Mouse (Mus musculus): ENCODE measurements around the gene Hs3st3b1. TPM values are rescaled to one million over a fixed set of nuclear protein-coding genes. Genes with fewer than 3 reads are reported as not detected.

Gene Hs3st3b1
- polyA plus RNA-seq, 1 experiment from 2014 or later: 10.9 TPM

DNA sequence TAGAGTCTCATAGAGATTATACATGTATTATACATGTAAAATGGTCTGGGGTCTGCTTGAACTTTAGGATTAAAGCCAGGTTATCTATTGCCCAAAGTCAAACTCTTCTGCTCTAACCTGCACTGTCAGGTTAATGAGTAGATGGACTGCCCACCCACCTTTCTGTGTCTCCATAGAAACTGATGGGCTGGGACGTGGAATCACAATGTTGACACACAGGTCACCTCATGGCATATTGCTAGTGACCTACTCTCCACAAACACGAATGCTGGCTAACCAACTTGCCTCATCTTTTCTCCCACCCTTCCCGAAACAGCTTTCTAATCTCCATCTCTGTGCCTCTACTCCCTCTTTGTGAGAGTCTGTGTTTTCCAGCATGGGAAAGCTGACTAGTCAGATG lies 38.7 kb downstream of the Hs3st3b1 start:
- 88% methylated on average over 3 of the region's 3 CpGs for WGBS
- no peak for ATAC-seq (ENCODE audit: low read depth)

DNA sequence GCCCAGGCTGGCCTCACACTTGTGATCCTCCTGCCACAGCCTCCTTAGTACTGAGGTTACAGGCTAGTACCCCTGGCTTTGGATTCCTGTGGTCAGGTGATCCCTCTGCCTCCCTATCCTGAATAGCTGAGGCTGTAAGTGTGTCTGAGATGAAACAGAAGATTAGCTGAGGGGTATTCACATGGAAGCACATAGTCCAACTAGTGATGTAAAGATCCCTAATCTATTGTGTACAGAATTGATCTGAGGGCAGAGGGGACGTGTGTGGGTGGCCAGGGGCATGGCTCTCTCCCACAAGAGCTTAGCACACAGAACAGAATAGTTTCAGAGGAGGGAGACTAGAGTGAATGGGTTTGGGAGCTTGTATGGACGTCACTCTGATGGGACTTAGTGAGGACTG lies 41.8 kb downstream of the Hs3st3b1 start:
- H3K9me3 ChIP-seq (ENCODE audit: control insufficient read depth, low read length): no peaks in the 10 kb centered on the region
- no peak overlapping the region for H3K4me2 ChIP-seq (ENCODE audit: low read depth, low read length)
- no peak overlapping the region for H3K9ac ChIP-seq (ENCODE audit: low read depth, low read length)
- H3K27me3 ChIP-seq (replicated peaks; ENCODE audit: control insufficient read depth, insufficient read depth, low read length): no peaks in the 10 kb centered on the region
- 71% methylated on average over 2 of the region's 2 CpGs for WGBS
- ATAC-seq (ENCODE audit: low read depth): no peak
- no peak overlapping the region for H3K27ac ChIP-seq (replicated peaks; ENCODE audit: low read depth, low read length)
- H3K4me1 ChIP-seq (ENCODE audit: control insufficient read depth, insufficient read depth, low read length): peaks cover 7% of the 10 kb centered on the region; the same call in 1 of the 2 replicates
- no peak for DNase-seq (ENCODE audit: low spot score)
- no peak overlapping the region for H3K4me3 ChIP-seq (ENCODE audit: low read depth, low read length)
- H3K36me3 ChIP-seq (ENCODE audit: control insufficient read depth, insufficient read depth, low read length): no peaks in the 10 kb centered on the region

More for the DNA sequence above, 38.7 kb downstream of the Hs3st3b1 start:
- Histone ChIP-seq H3K9me3 (ENCODE audit: control insufficient read depth, low read length) (no peaks in the 10 kb centered on the region), H3K27me3 (replicated peaks; ENCODE audit: control insufficient read depth, insufficient read depth, low read length) (no peaks in the 10 kb centered on the region), H3K36me3 (ENCODE audit: control insufficient read depth, insufficient read depth, low read length) (no peaks in the 10 kb centered on the region), H3K4me3 (ENCODE audit: low read depth, low read length) (no peak overlapping the region), H3K4me1 (ENCODE audit: control insufficient read depth, insufficient read depth, low read length) (peaks cover 7% of the 10 kb centered on the region; the same call in 1 of the 2 replicates), H3K4me2 (ENCODE audit: low read depth, low read length) (no peak overlapping the region), H3K27ac (replicated peaks; ENCODE audit: low read depth, low read length) (no peak overlapping the region), H3K9ac (ENCODE audit: low read depth, low read length) (no peak overlapping the region)
- no peak for DNase-seq (ENCODE audit: low spot score)

DNA sequence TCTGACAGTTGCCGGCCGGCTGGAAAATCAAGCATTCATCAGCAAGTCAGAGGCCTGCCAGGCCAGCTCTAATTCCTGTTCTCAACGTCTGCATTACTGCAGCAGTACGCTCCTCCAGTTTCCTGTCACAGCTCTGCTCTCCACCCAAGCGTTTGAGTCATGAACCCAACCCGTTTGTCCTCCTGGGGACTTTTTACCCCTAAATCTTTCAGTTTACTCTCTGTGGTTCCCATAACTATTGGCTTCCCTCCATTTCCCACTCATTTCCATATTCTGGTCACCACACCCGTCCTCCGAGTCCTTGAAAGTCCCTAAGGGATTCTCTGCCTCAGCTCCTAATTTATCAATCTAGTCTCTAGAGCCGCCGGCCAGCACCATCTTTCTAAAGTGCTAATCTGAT lies 42.8 kb downstream of the Hs3st3b1 start:
- no peaks in the 10 kb centered on the region for H3K9me3 ChIP-seq (ENCODE audit: control insufficient read depth, low read length)
- no peaks in the 10 kb centered on the region for H3K27me3 ChIP-seq (replicated peaks; ENCODE audit: control insufficient read depth, insufficient read depth, low read length)
- no peak overlapping the region for H3K4me3 ChIP-seq (ENCODE audit: low read depth, low read length)
- peak; percentile 63 for DNase-seq (ENCODE audit: low spot score)
- H3K4me2 ChIP-seq (ENCODE audit: low read depth, low read length): no peak overlapping the region
- peaks cover 7% of the 10 kb centered on the region; the same call in 1 of the 2 replicates for H3K4me1 ChIP-seq (ENCODE audit: control insufficient read depth, insufficient read depth, low read length)
- H3K27ac ChIP-seq (replicated peaks; ENCODE audit: low read depth, low read length): no peak overlapping the region
- ATAC-seq (ENCODE audit: low read depth): no peak
- no peaks in the 10 kb centered on the region for H3K36me3 ChIP-seq (ENCODE audit: control insufficient read depth, insufficient read depth, low read length)
- H3K9ac ChIP-seq (ENCODE audit: low read depth, low read length): no peak overlapping the region
- 46% methylated on average over 10 of the region's 10 CpGs for WGBS

DNA sequence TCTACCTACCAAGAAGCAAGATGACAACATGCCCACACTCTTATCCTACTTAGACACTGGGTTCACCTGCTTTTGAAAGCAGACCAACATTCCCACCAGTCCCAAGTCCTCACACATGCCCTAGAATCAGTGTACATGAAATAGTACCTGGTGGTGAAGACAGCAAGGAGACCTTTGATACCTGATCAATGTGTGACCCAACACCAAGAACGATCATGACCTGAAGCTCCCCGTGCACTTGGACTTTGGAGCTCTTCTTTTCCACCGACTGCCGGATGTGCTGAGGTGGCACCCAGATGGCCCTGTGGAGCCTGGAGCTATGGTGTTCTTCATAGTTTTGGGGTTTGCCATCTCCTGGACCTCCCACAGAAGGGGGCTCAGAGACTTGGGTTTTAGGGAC lies 43.5 kb downstream of the Hs3st3b1 start:
- ATAC-seq (ENCODE audit: low read depth) (no peak), DNase-seq (ENCODE audit: low spot score) (no peak)
- H3K9ac ChIP-seq (ENCODE audit: low read depth, low read length): no peak overlapping the region
- no peak overlapping the region for H3K27ac ChIP-seq (replicated peaks; ENCODE audit: low read depth, low read length)
- 97% methylated on average over 4 of the region's 4 CpGs for WGBS
- H3K36me3 ChIP-seq (ENCODE audit: control insufficient read depth, insufficient read depth, low read length): no peaks in the 10 kb centered on the region
- no peak overlapping the region for H3K4me2 ChIP-seq (ENCODE audit: low read depth, low read length)
- no peaks in the 10 kb centered on the region for H3K27me3 ChIP-seq (replicated peaks; ENCODE audit: control insufficient read depth, insufficient read depth, low read length)
- no peak overlapping the region for H3K4me3 ChIP-seq (ENCODE audit: low read depth, low read length)
- no peaks in the 10 kb centered on the region for H3K9me3 ChIP-seq (ENCODE audit: control insufficient read depth, low read length)
- peaks cover 7% of the 10 kb centered on the region; the same call in 1 of the 2 replicates for H3K4me1 ChIP-seq (ENCODE audit: control insufficient read depth, insufficient read depth, low read length)

DNA sequence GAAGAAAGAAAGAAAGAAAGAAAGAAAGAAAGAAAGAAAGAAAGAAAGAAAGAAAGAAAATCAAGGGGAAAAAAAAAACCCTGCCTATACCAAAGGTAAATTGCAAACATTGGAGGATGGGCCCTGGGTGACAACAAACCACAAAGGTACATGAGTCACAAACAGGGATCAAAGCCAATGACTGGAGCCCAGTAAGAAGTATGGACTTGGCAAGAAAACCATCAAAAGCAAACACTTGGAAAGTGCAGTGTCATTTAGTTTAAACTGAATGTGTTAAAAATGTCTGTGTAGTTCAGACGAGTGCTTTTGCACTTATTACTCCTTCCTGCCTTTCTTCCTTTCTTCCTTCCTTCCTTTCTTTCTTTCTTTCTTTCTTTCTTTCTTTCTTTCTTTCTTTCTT lies 59.3 kb downstream of the Hs3st3b1 start:
- peaks cover 12% of the 10 kb centered on the region; the same call in 1 of the 2 replicates for H3K4me1 ChIP-seq (ENCODE audit: control insufficient read depth, insufficient read depth, low read length)
- H3K27me3 ChIP-seq (replicated peaks; ENCODE audit: control insufficient read depth, insufficient read depth, low read length): peaks cover 8% of the 10 kb centered on the region
- H3K36me3 ChIP-seq (ENCODE audit: control insufficient read depth, insufficient read depth, low read length): no peaks in the 10 kb centered on the region
- DNase-seq (ENCODE audit: low spot score): peak; percentile 26
- no peak overlapping the region for H3K9ac ChIP-seq (ENCODE audit: low read depth, low read length)
- H3K27ac ChIP-seq (replicated peaks; ENCODE audit: low read depth, low read length): no peak overlapping the region
- ATAC-seq (ENCODE audit: low read depth): no peak
- H3K4me3 ChIP-seq (ENCODE audit: low read depth, low read length): no peak overlapping the region
- no peaks in the 10 kb centered on the region for H3K9me3 ChIP-seq (ENCODE audit: control insufficient read depth, low read length)
- 64% methylated on average over 1 of the region's 1 CpGs for WGBS
- H3K4me2 ChIP-seq (ENCODE audit: low read depth, low read length): no peak overlapping the region

DNA sequence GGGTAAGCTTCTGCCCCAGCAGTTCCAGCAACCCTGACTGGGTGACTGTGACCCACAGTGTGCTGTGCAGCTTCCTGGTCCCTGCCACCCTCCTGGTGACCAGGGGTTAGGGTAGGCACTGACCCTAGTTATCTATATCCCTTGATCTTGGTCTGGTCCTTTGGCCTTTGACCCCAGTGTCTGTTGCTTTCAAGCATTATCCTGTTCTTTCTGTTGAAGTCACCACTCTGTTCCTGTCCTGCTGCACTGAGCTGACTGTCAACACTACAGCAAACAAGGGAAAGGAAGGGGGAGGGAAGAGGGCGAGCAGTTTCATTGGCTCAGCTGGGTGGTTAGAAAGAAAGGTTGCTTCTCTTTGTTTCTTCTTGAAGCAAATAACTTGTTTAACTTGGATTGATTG lies 60.1 kb downstream of the Hs3st3b1 start:
- no peak for DNase-seq (ENCODE audit: low spot score)
- H3K4me2 ChIP-seq (ENCODE audit: low read depth, low read length): no peak overlapping the region

DNA sequence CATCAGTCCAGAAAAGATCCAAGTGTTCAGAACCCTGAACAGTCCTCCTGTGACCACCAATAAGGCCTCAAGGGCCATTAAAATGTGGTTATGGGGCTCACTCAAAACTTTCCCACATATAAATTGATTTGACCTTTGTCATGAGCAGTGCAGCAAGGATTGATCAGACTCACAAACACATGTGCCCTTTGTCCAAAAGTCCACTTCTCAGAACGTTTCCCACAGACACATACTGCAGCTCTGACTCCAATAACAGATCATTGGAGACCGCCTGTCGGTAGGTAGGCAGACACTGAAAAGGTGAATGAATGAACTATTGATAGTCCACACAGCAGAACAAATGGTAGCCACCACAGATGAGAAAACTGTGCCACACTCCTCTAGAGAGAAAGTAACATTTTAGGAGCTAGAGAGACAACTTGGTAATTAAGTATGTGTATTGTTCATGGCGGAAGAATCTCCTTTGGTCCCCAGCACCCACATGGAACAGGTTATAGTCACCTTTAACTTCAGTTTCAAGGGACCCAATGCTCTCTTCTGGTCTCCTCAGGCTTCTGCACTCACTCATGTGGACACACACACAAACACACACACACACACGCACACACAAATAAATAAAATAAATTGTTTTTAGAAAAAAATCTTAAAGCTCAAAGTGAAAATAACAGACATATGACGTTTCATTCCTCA lies 70.9 kb downstream of the Hs3st3b1 start:
- 69% methylated on average over 6 of the region's 6 CpGs for WGBS
- Histone ChIP-seq H3K27ac (replicated peaks; ENCODE audit: low read depth, low read length) (no peak overlapping the region), H3K36me3 (ENCODE audit: control insufficient read depth, insufficient read depth, low read length) (no peaks in the 10 kb centered on the region), H3K27me3 (replicated peaks; ENCODE audit: control insufficient read depth, insufficient read depth, low read length) (no peaks in the 10 kb centered on the region; the same call in 1 of the 2 replicates), H3K4me1 (ENCODE audit: control insufficient read depth, insufficient read depth, low read length) (no peaks in the 10 kb centered on the region), H3K4me3 (ENCODE audit: low read depth, low read length) (no peak overlapping the region), H3K9me3 (ENCODE audit: control insufficient read depth, low read length) (no peaks in the 10 kb centered on the region), H3K4me2 (ENCODE audit: low read depth, low read length) (no peak overlapping the region), H3K9ac (ENCODE audit: low read depth, low read length) (no peak overlapping the region)
- no peak for ATAC-seq (ENCODE audit: low read depth)
- no peak for DNase-seq (ENCODE audit: low spot score)

More for the DNA sequence above, 60.1 kb downstream of the Hs3st3b1 start:
- Histone ChIP-seq H3K9me3 (ENCODE audit: control insufficient read depth, low read length) (no peaks in the 10 kb centered on the region), H3K4me3 (ENCODE audit: low read depth, low read length) (no peak overlapping the region), H3K9ac (ENCODE audit: low read depth, low read length) (no peak overlapping the region), H3K27me3 (replicated peaks; ENCODE audit: control insufficient read depth, insufficient read depth, low read length) (peaks cover 8% of the 10 kb centered on the region), H3K36me3 (ENCODE audit: control insufficient read depth, insufficient read depth, low read length) (no peaks in the 10 kb centered on the region), H3K27ac (replicated peaks; ENCODE audit: low read depth, low read length) (no peak overlapping the region), H3K4me1 (ENCODE audit: control insufficient read depth, insufficient read depth, low read length) (peaks cover 12% of the 10 kb centered on the region; the same call in 1 of the 2 replicates)
- 38% methylated on average over 1 of the region's 1 CpGs for WGBS
- no peak for ATAC-seq (ENCODE audit: low read depth)

DNA sequence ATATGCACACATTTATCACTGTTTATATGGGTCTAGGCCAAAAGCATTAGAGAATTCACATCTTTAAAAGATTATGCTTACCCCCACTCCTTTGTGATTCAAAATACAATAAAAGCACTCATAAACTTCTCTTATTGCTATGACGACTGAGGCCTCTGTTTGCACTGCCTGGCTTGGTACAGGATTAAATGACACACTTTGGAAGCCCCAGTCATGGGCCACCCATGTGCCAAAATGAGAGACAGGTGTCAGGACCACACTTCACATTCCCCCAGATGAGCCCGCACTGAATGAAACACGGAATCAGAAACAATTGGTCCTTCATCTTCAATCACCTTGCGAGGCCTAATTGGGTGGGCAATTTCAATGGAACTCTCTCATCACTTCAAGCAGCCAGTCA lies 71.8 kb downstream of the Hs3st3b1 start:
- H3K36me3 ChIP-seq (ENCODE audit: control insufficient read depth, insufficient read depth, low read length): no peaks in the 10 kb centered on the region
- WGBS: 55% methylated on average over 4 of the region's 4 CpGs
- no peak overlapping the region for H3K4me3 ChIP-seq (ENCODE audit: low read depth, low read length)
- DNase-seq (ENCODE audit: low spot score): no peak
- no peaks in the 10 kb centered on the region for H3K4me1 ChIP-seq (ENCODE audit: control insufficient read depth, insufficient read depth, low read length)
- H3K9ac ChIP-seq (ENCODE audit: low read depth, low read length): no peak overlapping the region
- H3K4me2 ChIP-seq (ENCODE audit: low read depth, low read length): no peak overlapping the region
- no peaks in the 10 kb centered on the region; the same call in 1 of the 2 replicates for H3K27me3 ChIP-seq (replicated peaks; ENCODE audit: control insufficient read depth, insufficient read depth, low read length)
- ATAC-seq (ENCODE audit: low read depth): no peak
- no peak overlapping the region for H3K27ac ChIP-seq (replicated peaks; ENCODE audit: low read depth, low read length)
- H3K9me3 ChIP-seq (ENCODE audit: control insufficient read depth, low read length): no peaks in the 10 kb centered on the region

DNA sequence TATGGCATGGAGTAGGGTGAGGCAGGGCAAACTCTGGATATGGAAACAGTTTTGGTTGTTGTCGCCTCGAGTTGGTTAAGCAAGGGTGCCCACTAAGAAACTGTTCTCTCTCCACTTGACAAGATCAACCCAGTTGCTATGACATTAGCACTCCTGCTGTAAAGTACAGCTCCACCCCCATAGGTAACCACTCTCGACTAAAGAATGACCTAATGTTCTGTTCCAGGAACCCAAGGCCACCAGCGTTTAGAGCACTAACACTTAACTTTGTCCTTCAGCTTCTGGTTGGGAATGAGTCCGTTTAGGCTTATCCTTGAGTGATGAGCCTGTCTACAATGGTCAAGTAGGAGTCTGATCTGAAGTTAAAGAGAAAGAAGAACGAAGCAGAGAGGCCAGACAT lies 76.7 kb downstream of the Hs3st3b1 start:
- 75% methylated on average over 6 of the region's 6 CpGs for WGBS

More for the DNA sequence above, 76.7 kb downstream of the Hs3st3b1 start:
- no peaks in the 10 kb centered on the region for H3K36me3 ChIP-seq (ENCODE audit: control insufficient read depth, insufficient read depth, low read length)
- no peak overlapping the region for H3K27ac ChIP-seq (replicated peaks; ENCODE audit: low read depth, low read length)
- peaks cover 4% of the 10 kb centered on the region; the same call in 1 of the 2 replicates for H3K4me1 ChIP-seq (ENCODE audit: control insufficient read depth, insufficient read depth, low read length)
- DNase-seq (ENCODE audit: low spot score): no peak
- no peak overlapping the region for H3K9ac ChIP-seq (ENCODE audit: low read depth, low read length)
- H3K27me3 ChIP-seq (replicated peaks; ENCODE audit: control insufficient read depth, insufficient read depth, low read length): no peaks in the 10 kb centered on the region
- H3K4me2 ChIP-seq (ENCODE audit: low read depth, low read length): no peak overlapping the region
- ATAC-seq (ENCODE audit: low read depth): no peak
- H3K4me3 ChIP-seq (ENCODE audit: low read depth, low read length): no peak overlapping the region
- H3K9me3 ChIP-seq (ENCODE audit: control insufficient read depth, low read length): no peaks in the 10 kb centered on the region
